Mouse (Mus musculus) G1E (cell line): ENCODE measurements around the gene Stxbp6.

Source experiments
- CTCF ChIP-seq: IDR thresholded peaks from 2 replicates; pipeline ENCODE4 v1.5.1; 2012; ENCODE audit warnings: low read depth, low read length, inconsistent platforms, mixed read lengths
- GATA1 ChIP-seq: IDR thresholded peaks from 2 replicates; pipeline ENCODE4 v1.6.1; 2012; ENCODE audit warnings: borderline replicate concordance, low read length, inconsistent platforms, mixed read lengths
- POLR2AphosphoS5 ChIP-seq: IDR thresholded peaks from 2 replicates; pipeline ENCODE4 v1.6.1; 2012; ENCODE audit warnings: low read depth, low read length, inconsistent platforms; ENCODE audit not compliant: insufficient replicate concordance
- TAL1 ChIP-seq: conservative IDR thresholded peaks from 2 replicates; pipeline ENCODE4 v1.6.1; 2012; ENCODE audit warnings: low read depth, low read length, inconsistent platforms, mixed read lengths

- no peak for TF ChIP-seq CTCF
- no peak for TF ChIP-seq GATA1
- TF ChIP-seq POLR2AphosphoS5 = no peak
- no peak for TF ChIP-seq TAL1
Observed at GRCm38 (mm10) chr12:44848483-44849221, 225.9 kb downstream of the Stxbp6 start.
